Mouse (Mus musculus) fibroblast of lung, adult 2 months (primary cell): Measurements from ENCODE around the gene Boc.

Experiments
- DNase-seq: peaks from one replicate; pipeline ENCODE4 v3.0.0-alpha.2; 2011; ENCODE audit warnings: low read depth

Gene Boc

GRCm38 (mm10) chr16:44552726-44553125 is 6.0 kb downstream of the Boc start:
- DNase-seq: no peak

- DNase-seq: no peak
Measured at GRCm38 (mm10) chr16:44552036-44552435, 6.7 kb downstream of the Boc start.

GRCm38 (mm10) chr16:44551491-44551890 is 7.2 kb downstream of the Boc start:
- DNase-seq: no peak

- no peak for DNase-seq
Measured at GRCm38 (mm10) chr16:44550843-44551242, 7.9 kb downstream of the Boc start.

GRCm38 (mm10) chr16:44549867-44550679 is 8.6 kb downstream of the Boc start:
- no peak for DNase-seq

GRCm38 (mm10) chr16:44549381-44549780 is 9.3 kb downstream of the Boc start:
- DNase-seq: no peak

- DNase-seq: no peak
Measured at GRCm38 (mm10) chr16:44547976-44548375, 10.7 kb downstream of the Boc start.

- DNase-seq: no peak
Measured at GRCm38 (mm10) chr16:44546831-44547230, 11.9 kb downstream of the Boc start.

GRCm38 (mm10) chr16:44545939-44546338 is 12.8 kb downstream of the Boc start:
- DNase-seq: no peak

- DNase-seq: no peak
Measured at GRCm38 (mm10) chr16:44545153-44545552, 13.5 kb downstream of the Boc start.

GRCm38 (mm10) chr16:44543098-44543497 is 15.6 kb downstream of the Boc start:
- no peak for DNase-seq

GRCm38 (mm10) chr16:44542029-44542690 is 16.5 kb downstream of the Boc start:
- DNase-seq: peak; percentile 21

GRCm38 (mm10) chr16:44539611-44540010 is 19.1 kb downstream of the Boc start:
- DNase-seq: no peak

GRCm38 (mm10) chr16:44538401-44539395 is 20.0 kb downstream of the Boc start:
- peak; percentile 62 for DNase-seq

- DNase-seq: no peak
Measured at GRCm38 (mm10) chr16:44534122-44534521, 24.6 kb downstream of the Boc start.

GRCm38 (mm10) chr16:44533522-44533921 is 25.2 kb downstream of the Boc start:
- no peak for DNase-seq

GRCm38 (mm10) chr16:44532851-44533250 is 25.8 kb downstream of the Boc start:
- no peak for DNase-seq

GRCm38 (mm10) chr16:44531239-44531797 is 27.4 kb downstream of the Boc start:
- no peak for DNase-seq

GRCm38 (mm10) chr16:44530829-44531228 is 27.9 kb downstream of the Boc start:
- DNase-seq: no peak

GRCm38 (mm10) chr16:44530191-44530590 is 28.5 kb downstream of the Boc start:
- no peak for DNase-seq

GRCm38 (mm10) chr16:44529691-44530090 is 29.0 kb downstream of the Boc start:
- DNase-seq: no peak

- no peak for DNase-seq
Measured at GRCm38 (mm10) chr16:44528955-44529354, 29.7 kb downstream of the Boc start.
